Mouse (Mus musculus): ENCODE data around the gene Shcbp1l. TPM values are rescaled to one million over a fixed set of nuclear protein-coding genes. Genes with fewer than 3 reads are reported as not detected.
A peak's percentile ranks its signal among the peaks of the same experiment; 100 is the strongest.
"Not testable (repeated sequence)": the region's sequence is repeated elsewhere in the genome, so short reads cannot be mapped to it uniquely, and the experiment has no call there.

Gene Shcbp1l
- total RNA-seq, 2 experiments from 2014 or later: not detected

GRCm38 (mm10) chr1:153416271-153416832 is 8.6 kb upstream of the Shcbp1l start:
- DNase-seq; intact Hi-C loops (cut with DNase I): not testable (repeated sequence)

GRCm38 (mm10) chr1:153417805-153418204 is 7.2 kb upstream of the Shcbp1l start:
- intact Hi-C loops (cut with DNase I); DNase-seq: not testable (repeated sequence)

- no peak for DNase-seq
Observed at GRCm38 (mm10) chr1:153424271-153424670, 691 bp upstream of the Shcbp1l start.

GRCm38 (mm10) chr1:153431158-153431557 is 6.2 kb downstream of the Shcbp1l start:
- intact Hi-C loops (cut with DNase I): no loop called here
- peak in 1 of 2 experiments; percentile 16 for DNase-seq

More at GRCm38 (mm10) chr1:153424271-153424670, 691 bp upstream of the Shcbp1l start:
- intact Hi-C loops (cut with DNase I): no loop called here

- DNase-seq: no peak
- intact Hi-C loops (cut with DNase I): no loop called here
Observed at GRCm38 (mm10) chr1:153431701-153432100, 6.7 kb downstream of the Shcbp1l start.

- intact Hi-C loops (cut with DNase I): no loop called here
- DNase-seq: no peak
Observed at GRCm38 (mm10) chr1:153432329-153432728, 7.4 kb downstream of the Shcbp1l start.

GRCm38 (mm10) chr1:153433851-153434589 is 9.1 kb downstream of the Shcbp1l start:
- DNase-seq: no peak
- intact Hi-C loops (cut with DNase I): no loop called here

- DNase-seq: no peak
- intact Hi-C loops (cut with DNase I): no loop called here
Observed at GRCm38 (mm10) chr1:153437536-153437935, 12.6 kb downstream of the Shcbp1l start.

GRCm38 (mm10) chr1:153440752-153441151 is 15.8 kb downstream of the Shcbp1l start:
- no peak for DNase-seq
- intact Hi-C loops (cut with DNase I): no loop called here

- no peak for DNase-seq
- intact Hi-C loops (cut with DNase I): no loop called here
Observed at GRCm38 (mm10) chr1:153441656-153442055, 16.7 kb downstream of the Shcbp1l start.

- intact Hi-C loops (cut with DNase I): no loop called here
- DNase-seq: no peak
Observed at GRCm38 (mm10) chr1:153443019-153443418, 18.1 kb downstream of the Shcbp1l start.

- intact Hi-C loops (cut with DNase I): no loop called here
Observed at GRCm38 (mm10) chr1:153443632-153444031, 18.7 kb downstream of the Shcbp1l start.

GRCm38 (mm10) chr1:153446120-153446831 is 21.3 kb downstream of the Shcbp1l start:
- DNase-seq: no peak
- intact Hi-C loops (cut with DNase I): no loop called here

More at GRCm38 (mm10) chr1:153443632-153444031, 18.7 kb downstream of the Shcbp1l start:
- DNase-seq: no peak

- DNase-seq: peak; percentile 23 to 61
- intact Hi-C loops (cut with DNase I): no loop called here
Observed at GRCm38 (mm10) chr1:153451237-153452154, 26.5 kb downstream of the Shcbp1l start.

- intact Hi-C loops (cut with DNase I): no loop called here
- DNase-seq: no peak
Observed at GRCm38 (mm10) chr1:153453146-153453642, 28.2 kb downstream of the Shcbp1l start.

- no peak for DNase-seq
- intact Hi-C loops (cut with DNase I): no loop called here
Observed at GRCm38 (mm10) chr1:153456137-153456536, 31.2 kb downstream of the Shcbp1l start.

- intact Hi-C loops (cut with DNase I): no loop called here
- DNase-seq: no peak
Observed at GRCm38 (mm10) chr1:153461796-153462195, 36.8 kb downstream of the Shcbp1l start.

GRCm38 (mm10) chr1:153479296-153479695 is 54.3 kb downstream of the Shcbp1l start:
- no peak for DNase-seq
- intact Hi-C loops (cut with DNase I): loop anchor here (10.0 kb wide), 1 partner anchor 624 kb away; no protein-coding TSS in a partner anchor

GRCm38 (mm10) chr1:153480386-153481024 is 55.5 kb downstream of the Shcbp1l start:
- DNase-seq: peak; percentile 61 to 83

GRCm38 (mm10) chr1:153481025-153481412 is 56.1 kb downstream of the Shcbp1l start:
- intact Hi-C loops (cut with DNase I): no loop called here
- DNase-seq: no peak

More at GRCm38 (mm10) chr1:153480386-153481024, 55.5 kb downstream of the Shcbp1l start:
- intact Hi-C loops (cut with DNase I): no loop called here

Measured in heart, postnatal 10 days (tissue).